Mouse (Mus musculus) small intestine, adult 2 months (tissue): ENCODE results near the gene Akt2.

Source experiments
- CTCF ChIP-seq: fragments of 200-500 bp; IDR thresholded peaks from 2 replicates; pipeline ENCODE4 v1.5.1; 2012; ENCODE audit warnings: low read depth, mild to moderate bottlenecking, control low read depth, inconsistent platforms, low read length, moderate library complexity, mixed read lengths; ENCODE audit not compliant: insufficient replicate concordance, insufficient read length; ENCODE audit errors: extremely low read depth
- POLR2A ChIP-seq: fragments of 200-500 bp; IDR thresholded peaks from 2 replicates; pipeline ENCODE4 v1.6.1; 2012; ENCODE audit warnings: low read depth, mild to moderate bottlenecking, control low read depth, inconsistent platforms, low read length, moderate library complexity

DNA sequence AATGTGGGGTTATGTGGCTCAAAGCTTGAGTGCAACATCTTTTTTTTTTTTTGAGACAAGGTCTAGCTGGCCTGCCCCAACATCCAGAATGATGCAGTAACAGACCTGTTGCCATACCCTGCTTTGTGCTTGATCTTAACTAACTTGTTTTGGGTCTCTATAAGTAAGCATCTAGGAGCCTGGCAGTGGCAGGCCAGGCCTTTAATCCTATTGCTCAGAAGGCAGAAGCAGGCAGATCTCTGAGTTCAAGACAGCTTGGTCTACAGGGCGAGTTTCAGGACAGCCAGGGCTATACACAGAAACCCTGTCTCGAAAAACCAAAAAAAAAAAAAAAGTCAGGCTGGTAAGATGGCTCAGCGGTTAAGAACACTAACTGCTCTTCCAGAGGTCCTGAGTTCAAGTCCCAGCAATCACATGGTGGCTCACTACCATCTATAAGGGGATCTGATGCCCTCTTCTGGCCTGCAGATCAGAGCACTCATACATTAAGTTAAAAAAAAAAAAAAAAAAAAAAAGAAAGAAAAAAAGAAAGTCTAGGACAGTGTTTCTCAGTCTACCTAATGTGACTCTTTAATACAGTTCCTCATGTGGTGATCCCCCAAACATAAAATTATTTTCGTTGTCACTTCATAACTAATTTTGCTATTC lies 662 bp upstream of the Akt2 start:
- TF ChIP-seq CTCF: no peak
- TF ChIP-seq POLR2A: no peak
